Mouse (Mus musculus) thymus, postnatal 10 days (tissue): ENCODE data around the gene Rraga.

ENCODE experiments used
- DNase-seq, 2 experiments: peaks; one replicate each; pipeline ENCODE4 v3.0.0; 2021; ENCODE audit warnings: low spot score in 2 of 2

The Rraga gene

GRCm38 (mm10) chr4:86575283-86575983, at the start of gene Rraga:
Gene Rraga, plus strand, starts transcription at chr4:86575668.
- DNase-seq, result peak; percentile 91 to 94

GRCm38 (mm10) chr4:86527162-86528136, 48.0 kb upstream of the Rraga start:
- DNase-seq, result no peak

DNA sequence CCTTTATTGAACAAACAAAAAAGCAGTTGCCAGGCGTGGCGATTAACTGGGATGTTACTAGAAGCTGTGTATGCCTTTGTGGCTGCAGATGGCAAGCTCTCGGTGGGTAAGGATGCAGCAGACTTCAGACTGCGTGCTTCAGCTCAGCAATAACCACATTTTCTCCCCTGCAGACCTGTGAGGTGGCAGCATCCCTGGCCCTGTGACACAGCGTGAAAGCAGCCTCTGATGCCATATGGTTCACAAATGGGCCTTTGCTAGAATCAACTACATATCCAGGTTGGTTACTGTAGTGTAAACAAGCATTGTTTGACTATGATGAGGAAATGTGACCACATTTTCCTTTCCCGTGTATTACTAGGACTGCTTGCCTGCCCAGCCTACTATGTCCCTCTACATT, 46.3 kb upstream of the Rraga start:
- DNase-seq, result no peak

DNA sequence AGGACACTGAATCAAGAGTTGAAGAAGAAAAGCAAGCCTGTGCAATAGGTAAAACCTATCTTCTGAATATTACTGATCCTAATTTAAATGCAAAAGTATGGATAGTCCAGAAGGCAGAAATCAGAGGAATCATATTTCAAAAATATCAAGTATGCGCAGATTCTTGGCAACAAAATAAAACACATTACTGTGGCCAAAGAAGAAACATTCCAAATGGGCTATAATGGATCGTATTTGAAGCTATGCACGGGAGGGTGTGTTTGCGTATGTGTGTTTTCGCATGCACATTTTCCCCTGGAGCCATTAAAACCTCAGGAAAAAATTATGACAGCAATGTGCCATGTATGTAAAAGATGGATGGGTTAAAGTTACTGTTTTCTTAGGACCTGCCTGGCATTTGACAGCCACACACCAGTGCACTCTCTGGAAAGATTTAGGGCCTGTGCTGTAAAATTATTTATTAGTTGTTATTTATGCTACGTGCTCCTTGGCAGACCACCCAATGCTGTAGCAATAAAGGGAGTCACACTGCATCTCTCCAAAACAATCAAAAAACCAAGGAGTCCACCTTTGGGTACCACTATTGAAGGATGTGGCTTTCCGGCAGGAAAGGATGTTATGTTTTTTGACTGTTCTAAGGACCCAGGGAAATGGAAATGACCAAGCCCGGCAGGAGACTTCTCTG, 41.9 kb upstream of the Rraga start:
- no peak for DNase-seq

GRCm38 (mm10) chr4:86534091-86534481, 41.4 kb upstream of the Rraga start:
- no peak for DNase-seq

GRCm38 (mm10) chr4:86537972-86538371, 37.5 kb upstream of the Rraga start:
- DNase-seq, result peak in 1 of 2 experiments; percentile 39

DNA sequence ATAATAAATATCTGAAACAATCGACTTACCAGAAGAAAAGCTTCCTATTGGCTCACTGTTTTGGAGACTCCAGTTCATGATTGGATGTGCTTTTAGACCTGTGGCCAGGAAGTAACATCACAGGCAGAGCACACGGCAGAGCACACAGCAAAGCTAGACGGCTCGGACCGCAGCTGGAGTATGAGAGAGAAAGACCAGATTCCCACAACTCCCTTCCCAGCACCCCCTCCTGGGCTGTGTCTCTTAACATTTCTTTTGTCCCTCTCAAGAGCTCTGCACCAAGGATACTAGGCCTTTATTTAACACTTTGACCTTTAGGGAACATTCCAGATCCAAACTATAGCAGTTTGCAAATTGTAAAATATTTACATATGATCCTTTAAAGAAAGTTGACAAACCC, 36.5 kb upstream of the Rraga start:
- DNase-seq, result no peak

DNA sequence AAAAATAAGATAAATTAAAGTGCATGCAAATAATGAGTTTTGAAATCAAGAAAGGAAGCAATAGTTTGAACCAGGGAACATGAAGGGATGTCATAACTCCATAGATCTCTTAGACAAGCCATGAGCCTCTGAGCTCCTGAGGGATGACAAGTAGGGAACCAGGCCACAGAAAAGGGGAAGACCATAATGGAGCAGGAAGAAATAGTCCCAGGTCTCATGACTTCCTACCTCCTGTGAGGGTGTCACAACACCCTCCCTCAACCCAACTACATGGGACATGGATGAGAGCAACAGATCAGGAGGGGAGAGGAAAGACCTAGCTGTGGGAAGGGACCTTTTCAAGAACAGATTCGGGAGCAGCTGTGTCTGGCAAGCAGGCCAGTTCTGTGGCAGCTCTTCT, 33.9 kb upstream of the Rraga start:
- no peak for DNase-seq

DNA sequence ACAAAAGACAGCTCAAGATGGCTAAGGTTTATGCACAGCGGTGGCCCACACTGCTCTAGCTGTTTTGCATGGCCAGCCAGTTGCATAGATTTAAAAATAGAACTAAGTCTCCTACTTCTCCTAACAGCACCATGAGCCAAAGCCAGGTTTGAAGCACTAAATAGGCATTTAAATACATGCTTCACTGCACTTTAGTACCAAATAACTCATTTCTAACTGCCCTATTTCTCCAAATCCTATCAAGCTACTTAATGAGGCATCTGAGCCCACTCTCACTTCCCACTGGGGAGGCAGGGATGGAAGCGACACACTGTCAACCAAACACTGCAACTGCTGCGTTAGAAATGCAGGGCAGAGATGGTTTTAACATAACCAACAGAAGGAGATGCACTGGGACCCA, 31.5 kb upstream of the Rraga start:
- DNase-seq, result no peak

DNA sequence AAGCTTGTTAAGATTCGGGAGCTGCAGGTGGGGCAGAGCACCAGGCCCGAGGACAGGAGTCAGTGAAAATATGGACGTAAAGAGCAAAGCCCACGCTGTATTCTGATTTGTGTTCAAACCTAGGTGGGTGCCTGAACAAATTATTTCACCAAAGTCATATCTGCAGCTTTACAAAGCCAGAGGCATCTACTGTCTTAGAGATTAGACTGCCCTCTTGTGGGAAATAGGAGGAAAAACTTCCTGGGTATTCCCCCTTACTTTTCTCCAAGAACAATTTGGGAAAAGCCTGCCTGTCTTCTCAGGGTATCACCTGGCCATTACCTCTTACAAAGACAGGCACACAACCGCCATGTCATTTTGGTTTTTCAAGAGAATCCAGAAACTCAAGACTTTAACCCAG, 29.9 kb upstream of the Rraga start:
- DNase-seq, result no peak

- no peak for DNase-seq
Observed at GRCm38 (mm10) chr4:86548332-86548731, 27.1 kb upstream of the Rraga start.

- DNase-seq, result peak in 1 of 2 experiments; percentile 38
Observed at GRCm38 (mm10) chr4:86555035-86555707, 20.3 kb upstream of the Rraga start.

DNA sequence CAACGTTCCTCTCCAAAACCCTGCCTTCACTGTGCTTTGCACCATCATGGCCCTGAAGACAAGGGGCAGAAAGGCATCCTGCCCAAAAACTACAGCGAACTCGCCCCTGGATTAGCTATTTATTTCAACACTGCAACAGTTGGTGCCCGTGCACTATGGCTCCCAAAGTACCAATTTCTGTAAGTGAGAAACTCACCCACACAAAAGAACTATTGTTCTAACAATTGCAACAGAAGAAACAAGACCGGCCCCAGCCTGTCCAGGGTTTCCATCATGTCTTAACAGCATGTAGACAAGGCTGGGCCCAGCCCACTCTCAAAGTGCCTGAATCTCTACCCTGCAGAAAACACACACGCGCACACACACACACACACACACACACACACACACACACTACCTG, 18.1 kb upstream of the Rraga start:
- DNase-seq, result no peak

DNA sequence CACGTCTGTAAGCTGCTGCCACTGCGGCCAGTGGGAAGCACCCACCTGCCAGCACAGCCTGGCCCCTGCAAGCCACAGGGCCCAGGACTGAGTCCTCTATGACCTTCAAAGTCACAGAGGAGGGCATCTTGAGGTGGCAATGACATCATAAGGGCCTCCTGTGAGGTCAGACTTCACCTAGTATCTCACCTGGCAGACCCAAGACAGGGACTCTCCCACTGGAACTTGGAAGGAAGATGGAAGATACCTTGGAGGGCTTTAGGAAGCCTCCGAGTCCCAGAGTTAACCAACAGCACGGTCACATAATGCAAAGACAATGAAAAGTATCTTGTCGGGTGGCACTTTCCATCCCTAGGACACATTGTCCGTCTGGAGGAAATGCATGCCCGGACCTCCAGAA, 17.2 kb upstream of the Rraga start, which contains the start of gene Saxo1:
Gene Saxo1 (minus strand): TSS at position 101 of the 400 bp plus-strand sequence.
- no peak for DNase-seq

- no peak for DNase-seq
Observed at GRCm38 (mm10) chr4:86559006-86559405, 16.5 kb upstream of the Rraga start.

DNA sequence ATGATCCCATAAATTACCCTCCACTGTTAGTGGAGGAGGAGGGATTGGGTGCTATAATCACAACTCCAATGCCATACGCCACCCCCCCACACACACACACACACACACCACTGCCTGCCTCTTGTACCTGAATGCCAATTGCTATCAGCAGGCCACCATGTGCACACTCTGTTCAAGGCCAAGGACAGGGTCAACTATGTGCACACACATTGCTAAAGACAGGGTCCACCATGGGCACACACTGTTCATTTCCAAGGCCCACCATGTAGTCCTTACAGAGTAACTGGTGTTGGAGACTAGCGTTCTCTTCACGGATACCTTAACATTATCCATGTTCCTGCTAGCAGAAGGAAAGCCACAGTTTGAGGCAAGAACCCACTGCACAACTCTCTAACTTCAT, 14.4 kb upstream of the Rraga start:
- no peak for DNase-seq

DNA sequence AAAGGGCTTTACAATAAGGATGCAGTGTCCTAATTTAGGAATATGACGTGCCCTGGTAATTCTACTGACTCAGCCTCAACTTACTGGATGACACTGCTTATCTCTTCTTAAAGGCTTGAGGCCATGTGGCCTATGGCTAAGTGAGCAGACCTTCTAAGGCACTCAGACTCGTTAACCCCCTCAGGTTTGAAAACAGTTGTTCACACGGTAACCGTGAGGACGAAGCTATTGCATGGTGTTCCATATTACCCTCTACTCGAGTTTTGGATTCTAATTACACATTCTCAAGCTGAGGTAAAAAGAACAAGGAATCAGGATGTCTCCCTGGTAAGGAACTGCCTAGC, 557 bp upstream of the Rraga start:
- DNase-seq, result no peak

DNA sequence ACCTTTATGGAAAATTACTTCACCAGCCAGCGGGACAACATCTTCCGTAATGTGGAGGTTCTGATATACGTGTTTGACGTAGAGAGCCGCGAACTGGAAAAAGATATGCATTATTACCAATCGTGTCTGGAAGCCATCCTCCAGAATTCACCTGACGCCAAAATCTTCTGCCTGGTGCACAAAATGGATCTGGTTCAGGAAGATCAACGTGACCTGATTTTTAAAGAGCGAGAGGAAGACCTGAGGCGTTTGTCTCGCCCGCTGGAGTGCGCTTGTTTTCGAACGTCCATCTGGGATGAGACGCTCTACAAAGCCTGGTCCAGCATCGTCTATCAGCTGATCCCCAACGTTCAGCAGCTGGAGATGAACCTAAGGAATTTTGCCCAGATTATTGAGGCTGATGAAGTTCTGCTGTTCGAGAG, 663 bp downstream of the Rraga start:
- DNase-seq, result no peak

GRCm38 (mm10) chr4:86576630-86577225, 1.3 kb downstream of the Rraga start:
- DNase-seq, result no peak

DNA sequence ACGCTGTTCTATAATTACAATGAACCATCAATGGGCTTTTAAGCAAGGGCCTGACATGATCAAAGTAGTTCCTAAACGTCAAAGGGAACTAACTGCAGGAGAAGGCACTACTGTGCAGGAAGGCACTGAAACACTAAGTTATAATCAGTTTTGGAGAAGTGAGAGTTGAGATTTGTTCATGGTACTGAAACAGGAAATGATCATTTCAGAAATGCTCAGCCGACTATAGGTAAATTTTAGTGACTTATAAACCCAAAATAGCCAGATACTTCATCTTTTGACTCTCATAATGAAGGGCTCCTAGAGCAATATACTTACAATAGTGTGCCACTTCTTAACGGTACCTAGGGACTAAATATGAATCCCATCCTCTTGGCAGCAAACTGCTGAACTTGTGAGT, 4.6 kb downstream of the Rraga start:
- no peak for DNase-seq

DNA sequence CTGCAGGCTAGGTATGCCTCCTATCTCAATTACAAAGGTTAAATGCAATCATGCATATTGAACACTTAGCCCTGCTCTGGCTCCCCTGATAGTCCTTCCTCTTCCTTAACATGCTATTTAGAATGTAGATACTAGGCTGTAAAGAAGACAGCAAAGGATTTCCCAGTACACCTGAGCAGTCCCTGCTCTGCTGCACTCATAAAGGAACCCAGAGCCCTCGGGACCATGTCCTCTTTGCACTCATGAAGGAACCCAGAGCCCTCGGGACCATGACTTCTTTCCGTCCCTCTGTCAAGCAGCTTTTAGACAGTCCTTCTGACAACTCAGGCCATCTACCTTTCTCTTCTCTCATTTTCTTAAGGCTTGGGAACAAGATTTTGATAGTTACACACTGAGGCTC, 5.1 kb downstream of the Rraga start:
- DNase-seq, result no peak
